Mouse (Mus musculus) myocyte (in vitro differentiated cells): ENCODE data around the gene Wdr46. TPM values are rescaled to one million over a fixed set of nuclear protein-coding genes. Genes with fewer than 3 reads are reported as not detected.

ENCODE experiments used
- H3K27me3 ChIP-seq: one replicate; pipeline ENCODE4 v1.6.1; 2011; ENCODE audit not compliant: control insufficient read depth, insufficient read depth, insufficient read length
- H3K36me3 ChIP-seq: one replicate; pipeline ENCODE4 v1.6.1; 2011; ENCODE audit not compliant: control insufficient read depth, insufficient read depth
- H3K4me2 ChIP-seq: one replicate; pipeline ENCODE4 v1.6.1; 2011; ENCODE audit warnings: low read depth, control low read depth
- H3K4me3 ChIP-seq: one replicate; pipeline ENCODE4 v1.5.1; 2011; ENCODE audit warnings: mild to moderate bottlenecking, control low read depth, moderate library complexity
- H3K79me2 ChIP-seq: one replicate; pipeline ENCODE4 v1.6.1; 2011; ENCODE audit not compliant: control insufficient read depth, insufficient read depth
- H3ac ChIP-seq: one replicate; pipeline ENCODE4 v1.6.1; 2011; ENCODE audit not compliant: control insufficient read depth, insufficient read length
- CEBPB ChIP-seq: IDR thresholded peaks from 2 replicates; pipeline ENCODE4 v1.6.1; 2011; ENCODE audit warnings: mild to moderate bottlenecking, moderate library complexity; ENCODE audit not compliant: poor library complexity, insufficient read depth, severe bottlenecking
- E2F4 ChIP-seq: IDR thresholded peaks from one replicate; pipeline ENCODE4 v1.6.1; 2011; ENCODE audit warnings: mild to moderate bottlenecking, control low read depth, moderate library complexity; ENCODE audit not compliant: insufficient read depth
- MAX ChIP-seq: IDR thresholded peaks from one replicate; pipeline ENCODE4 v1.6.1; 2011; ENCODE audit warnings: low read depth, mild to moderate bottlenecking, control low read depth
- MYOD1 ChIP-seq, 3 experiments: IDR thresholded peaks; one replicate each; pipeline ENCODE4 v1.6.1; 2011; ENCODE audit warnings: control low read depth in 2 of 3, low read depth in 2 of 3, mild to moderate bottlenecking in 2 of 3, moderate library complexity in 1 of 3; ENCODE audit not compliant: insufficient read length in 2 of 3, control insufficient read depth in 1 of 3
- MYOG ChIP-seq, 3 experiments: IDR thresholded peaks; one replicate each; pipeline ENCODE4 v1.6.1; 2011; ENCODE audit warnings: control low read depth in 2 of 3, low read depth in 2 of 3, mild to moderate bottlenecking in 2 of 3; ENCODE audit not compliant: insufficient read length in 2 of 3, control insufficient read depth in 1 of 3, insufficient read depth in 1 of 3
- POLR2A ChIP-seq: IDR thresholded peaks from one replicate; pipeline ENCODE4 v1.6.1; 2011; ENCODE audit warnings: low read depth, mild to moderate bottlenecking, control low read depth, moderate library complexity; ENCODE audit not compliant: insufficient read length
- POLR2AphosphoS2 ChIP-seq: IDR thresholded peaks from one replicate; pipeline ENCODE4 v1.6.1; 2011; ENCODE audit warnings: low read depth, control low read depth; ENCODE audit not compliant: insufficient read length
- REST ChIP-seq: IDR thresholded peaks from one replicate; pipeline ENCODE4 v1.6.1; 2011; ENCODE audit warnings: mild to moderate bottlenecking, control low read depth, moderate library complexity; ENCODE audit not compliant: insufficient read depth, insufficient read length
- SRF ChIP-seq: IDR thresholded peaks from one replicate; pipeline ENCODE4 v1.6.1; 2011; ENCODE audit warnings: low read depth; ENCODE audit not compliant: control insufficient read depth, insufficient read length
- TCF12 ChIP-seq: IDR thresholded peaks from one replicate; pipeline ENCODE4 v1.6.1; 2011; ENCODE audit warnings: mild to moderate bottlenecking, control low read depth; ENCODE audit not compliant: poor library complexity, insufficient read depth, severe bottlenecking
- TCF3 ChIP-seq: IDR thresholded peaks from one replicate; pipeline ENCODE4 v1.6.1; 2011; ENCODE audit warnings: low read depth, control low read depth; ENCODE audit not compliant: insufficient read length
- USF1 ChIP-seq: IDR thresholded peaks from one replicate; pipeline ENCODE4 v1.6.1; 2011; ENCODE audit warnings: low read depth, mild to moderate bottlenecking, control low read depth, moderate library complexity
- polyA plus RNA-seq: library from polyadenylated mRNA; unstranded; fragments of >200 nt; fragmentation: generic; extraction: Trizol; gene quantifications from one replicate; pipeline ENCODE4 v1.2.1, GENCODE M21; 2012; ENCODE audit warnings: missing spikeins

Wdr46 gene
- polyA plus RNA-seq, 1 experiment = 25.9 TPM

DNA sequence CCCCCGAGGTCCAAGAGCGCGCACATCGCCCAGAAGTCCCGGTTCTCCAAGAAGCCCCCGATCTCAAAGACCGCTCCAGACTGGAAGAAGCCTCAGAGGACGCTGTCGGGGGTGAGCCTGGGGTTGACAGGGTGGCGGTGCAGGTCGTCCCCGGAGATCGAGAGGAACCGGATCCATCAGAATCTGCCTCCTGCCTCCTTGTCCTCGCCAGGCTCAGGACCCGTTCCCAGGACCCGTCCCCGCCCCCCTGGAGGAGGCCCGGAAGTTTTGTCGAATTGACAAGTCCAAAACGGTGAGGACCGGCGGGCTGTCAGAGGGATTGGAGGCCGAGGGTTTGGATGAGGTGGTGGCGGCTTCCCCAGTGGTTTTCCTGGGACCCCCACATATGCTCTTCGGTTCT lies 521 bp downstream of the Wdr46 start:
- peaks cover 23% of the 10 kb centered on the region for H3K79me2 ChIP-seq
- H3K36me3 ChIP-seq = no peaks in the 10 kb centered on the region
- peak overlapping the region; percentile 81 for H3K4me3 ChIP-seq
- H3K4me2 ChIP-seq = peak overlapping the region; percentile 87
- no peaks in the 10 kb centered on the region for H3K27me3 ChIP-seq
- TF ChIP-seq POLR2A (no peak), MYOD1 (IDR thresholded peaks at IDR 0.05; ENCODE audit: control insufficient read depth in 1 of 3, insufficient read length in 2 of 3, low read depth in 2 of 3) (no peak), SRF (no peak), MAX (no peak), MYOG (IDR thresholded peaks at IDR 0.05; ENCODE audit: control insufficient read depth in 1 of 3, insufficient read depth in 1 of 3, insufficient read length in 2 of 3, low read depth in 2 of 3) (no peak), POLR2AphosphoS2 (no peak), E2F4 (no peak), CEBPB (no peak), TCF3 (no peak)
- peak overlapping the region; percentile 24 for H3ac ChIP-seq

GRCm38 (mm10) chr17:33941381-33941780 lies 921 bp downstream of the Wdr46 start:
- H3K4me3 ChIP-seq = peak overlapping the region; percentile 81
- no peaks in the 10 kb centered on the region for H3K36me3 ChIP-seq
- no peaks in the 10 kb centered on the region for H3K27me3 ChIP-seq
- TF ChIP-seq E2F4 = no peak
- TF ChIP-seq TCF3 = no peak
- no peak for TF ChIP-seq MYOG (IDR thresholded peaks at IDR 0.05; ENCODE audit: control insufficient read depth in 1 of 3, insufficient read depth in 1 of 3, insufficient read length in 2 of 3, low read depth in 2 of 3)
- TF ChIP-seq MAX = no peak
- H3K79me2 ChIP-seq = peaks cover 23% of the 10 kb centered on the region
- peak overlapping the region; percentile 24 for H3ac ChIP-seq
- H3K4me2 ChIP-seq = peak overlapping the region; percentile 87

GRCm38 (mm10) chr17:33943454-33943853 lies 3.0 kb downstream of the Wdr46 start:
- TF ChIP-seq REST = no peak
- TF ChIP-seq TCF3 = no peak
- no peak for TF ChIP-seq USF1
- no peak for TF ChIP-seq SRF
- no peak for TF ChIP-seq MYOG (IDR thresholded peaks at IDR 0.05; ENCODE audit: control insufficient read depth in 1 of 3, insufficient read depth in 1 of 3, insufficient read length in 2 of 3, low read depth in 2 of 3)
- TF ChIP-seq MAX = no peak
- TF ChIP-seq POLR2AphosphoS2 = no peak
- TF ChIP-seq MYOD1 (IDR thresholded peaks at IDR 0.05; ENCODE audit: control insufficient read depth in 1 of 3, insufficient read length in 2 of 3, low read depth in 2 of 3) = no peak
- no peak for TF ChIP-seq E2F4
- TF ChIP-seq POLR2A = no peak
- no peak for TF ChIP-seq CEBPB
- no peak for TF ChIP-seq TCF12
- Histone ChIP-seq H3K4me3 (no peak overlapping the region), H3K79me2 (peaks cover 23% of the 10 kb centered on the region), H3ac (no peak overlapping the region), H3K27me3 (no peaks in the 10 kb centered on the region), H3K36me3 (no peaks in the 10 kb centered on the region), H3K4me2 (no peak overlapping the region)

GRCm38 (mm10) chr17:33947430-33948089 lies 7.1 kb downstream of the Wdr46 start:
- no peaks in the 10 kb centered on the region for H3K27me3 ChIP-seq
- no peak overlapping the region for H3K4me3 ChIP-seq
- H3K79me2 ChIP-seq = no peaks in the 10 kb centered on the region
- no peaks in the 10 kb centered on the region for H3K36me3 ChIP-seq
- TF ChIP-seq SRF = no peak
- no peak for TF ChIP-seq E2F4
- TF ChIP-seq MYOG (IDR thresholded peaks at IDR 0.05; ENCODE audit: control insufficient read depth in 1 of 3, insufficient read depth in 1 of 3, insufficient read length in 2 of 3, low read depth in 2 of 3) = no peak
- no peak for TF ChIP-seq POLR2A
- TF ChIP-seq REST = no peak
- no peak for TF ChIP-seq POLR2AphosphoS2
- no peak for TF ChIP-seq CEBPB
- TF ChIP-seq USF1 = no peak
- no peak for TF ChIP-seq TCF3
- TF ChIP-seq MYOD1 (IDR thresholded peaks at IDR 0.05; ENCODE audit: control insufficient read depth in 1 of 3, insufficient read length in 2 of 3, low read depth in 2 of 3) = no peak
- TF ChIP-seq TCF12 = no peak
- TF ChIP-seq MAX = no peak
- no peak overlapping the region for H3K4me2 ChIP-seq
- no peak overlapping the region for H3ac ChIP-seq
